Comparison of ENCODE assay signal across 11 mouse cellular contexts in the genomic region with DNA sequence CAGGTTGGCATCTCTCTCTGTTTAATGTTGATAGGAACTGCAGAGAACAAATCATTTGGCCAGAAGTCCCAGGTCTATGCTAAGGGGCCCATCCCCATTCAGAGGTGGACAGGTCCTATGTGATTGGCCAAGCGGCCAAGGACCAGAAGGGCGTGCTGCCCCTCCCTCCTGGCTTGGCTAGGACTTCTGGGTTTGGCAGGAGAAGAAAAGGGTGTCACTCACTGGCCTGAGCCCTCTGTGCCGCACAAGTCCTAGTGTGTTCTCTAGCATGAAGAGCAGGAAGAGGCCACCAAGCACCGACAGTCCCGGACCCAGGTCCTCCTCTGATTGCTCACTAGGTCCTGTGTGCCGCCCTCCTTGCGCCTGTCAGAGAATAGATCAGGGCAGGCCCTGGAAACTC. TPM values are rescaled to one million over a fixed set of nuclear protein-coding genes. Genes with fewer than 3 reads are reported as not detected.
DNase-seq lines count a peak whose midpoint lies in the region; ATAC-seq lines count a peak whose summit lies in the region.
"Had no signal": no experiment of that assay in that cellular context is flagged by ENCODE, and none has a peak within 500 bp of the region (broad histone marks: within the 10 kb centered on the region; RNA-seq: fewer than 3 reads in every experiment).

No protein-coding gene starts in this region.

- ATAC-seq in neural tube, embryonic 12.5 days (ENCODE audit: low FRiP score, low read depth) = no peak
- no peak for ATAC-seq in neural tube, embryonic 15.5 days (ENCODE audit: low FRiP score)

- DNase-seq in adrenal gland, adult (ENCODE audit: inconsistent age in 2 of 2, low spot score in 1 of 2) = peak; percentile 56 to 70
- no peak for DNase-seq in adrenal gland, postnatal 25 days
- no peak for DNase-seq in heart, embryonic 10.5 days (ENCODE audit: low spot score)
- no peak for DNase-seq in heart, postnatal 25 days (ENCODE audit: low spot score)
- DNase-seq in urinary bladder, adult 18-20 months (ENCODE audit: low spot score in 2 of 2) = no peak
- DNase-seq in ovary, postnatal 36 days (ENCODE audit: low spot score) = no peak
- DNase-seq: gastrocnemius, postnatal 25 days had no signal

- peaks cover 50% of the 10 kb centered on the region for H3K36me3 ChIP-seq in heart, embryonic 10.5 days
- H3K36me3 ChIP-seq in neural tube, embryonic 12.5 days = peaks cover 45% of the 10 kb centered on the region
- peaks cover 21% of the 10 kb centered on the region for H3K36me3 ChIP-seq in neural tube, embryonic 15.5 days

- WGBS in heart, embryonic 10.5 days = 66% methylated on average over 7 of the region's 7 CpGs
- WGBS in neural tube, embryonic 12.5 days = 67% methylated on average over 7 of the region's 7 CpGs
- WGBS in neural tube, embryonic 15.5 days = 61% methylated on average over 7 of the region's 7 CpGs

- 0 out of 2 replicates have a peak overlapping the region, but pooled peaks have one; percentile 36 for H3K27ac ChIP-seq in heart, embryonic 10.5 days
- H3K27ac ChIP-seq in neural tube, embryonic 12.5 days = 0 out of 2 replicates have a peak overlapping the region, but pooled peaks have one; percentile 12
- H3K27ac ChIP-seq in neural tube, embryonic 15.5 days (replicated peaks) = no peak overlapping the region
- H3K27ac ChIP-seq: lung, embryonic 15.5 days had no signal

- no peaks in the 10 kb centered on the region for H3K9me3 ChIP-seq in heart, embryonic 10.5 days
- no peaks in the 10 kb centered on the region for H3K9me3 ChIP-seq in neural tube, embryonic 12.5 days
- H3K9me3 ChIP-seq in neural tube, embryonic 15.5 days (replicated peaks) = no peaks in the 10 kb centered on the region
- H3K9me3 ChIP-seq: lung, embryonic 15.5 days had no signal

- no peak overlapping the region for H3K4me2 ChIP-seq in neural tube, embryonic 12.5 days (replicated peaks)
- H3K4me2 ChIP-seq in neural tube, embryonic 15.5 days = no peak overlapping the region
- H3K4me2 ChIP-seq: lung, embryonic 15.5 days had no signal

- 0 out of 2 replicates have a peak overlapping the region, but pooled peaks have one; percentile 21 for H3K9ac ChIP-seq in neural tube, embryonic 12.5 days
- no peak overlapping the region for H3K9ac ChIP-seq in neural tube, embryonic 15.5 days (replicated peaks)
- H3K9ac ChIP-seq: lung, embryonic 15.5 days had no signal

- peaks cover 40% of the 10 kb centered on the region for H3K4me1 ChIP-seq in heart, embryonic 10.5 days
- H3K4me1 ChIP-seq in neural tube, embryonic 12.5 days = no peaks in the 10 kb centered on the region; the same call in 1 of the 2 replicates
- no peaks in the 10 kb centered on the region for H3K4me1 ChIP-seq in neural tube, embryonic 15.5 days
- H3K4me1 ChIP-seq: lung, embryonic 15.5 days had no signal

- H3K4me3 ChIP-seq in heart, embryonic 10.5 days = no peak overlapping the region
- H3K4me3 ChIP-seq in neural tube, embryonic 12.5 days = no peak overlapping the region
- H3K4me3 ChIP-seq in neural tube, embryonic 15.5 days (replicated peaks) = no peak overlapping the region
- H3K4me3 ChIP-seq: lung, embryonic 15.5 days had no signal

- no peaks in the 10 kb centered on the region for H3K27me3 ChIP-seq in heart, embryonic 10.5 days (ENCODE audit: insufficient read depth, poor library complexity, severe bottlenecking)
- no peaks in the 10 kb centered on the region for H3K27me3 ChIP-seq in neural tube, embryonic 12.5 days (replicated peaks)
- H3K27me3 ChIP-seq in neural tube, embryonic 15.5 days (replicated peaks) = no peaks in the 10 kb centered on the region
- H3K27me3 ChIP-seq: lung, embryonic 15.5 days had no signal

- intact Hi-C loops in heart, postnatal 25 days (cut with DNase I) = no loop called here

RNA-seq across cellular contexts. Expression of a gene that starts 3.6 kb away (rescaled TPM):
- not detected in 2 replicates for total RNA-seq in adrenal gland, postnatal 25 days (2021)
- 0.07 and 2.4 TPM in 2 replicates for polyA plus RNA-seq in heart, embryonic 10.5 days (2016; fragmentation: Nextera tagmentation; extraction: Ambion mirVana)
- total RNA-seq in heart, postnatal 25 days (2021) = not detected
- not detected in 2 replicates for polyA plus RNA-seq in neural tube, embryonic 12.5 days (2016; fragmentation: Nextera tagmentation; extraction: Ambion mirVana)
- polyA plus RNA-seq in neural tube, embryonic 15.5 days (2015; fragmentation: Nextera tagmentation; extraction: Ambion mirVana) = 0.68 and 4.4 TPM in 2 replicates
- total RNA-seq: gastrocnemius, postnatal 25 days; MEL had no signal

RNA-seq across cellular contexts. Expression of a gene that starts 13.8 kb away (rescaled TPM):
- total RNA-seq in adrenal gland, postnatal 25 days (2021) = 74.6 and 75.0 TPM in 2 replicates
- polyA plus RNA-seq in heart, embryonic 10.5 days (2016; fragmentation: Nextera tagmentation; extraction: Ambion mirVana) = 76.5 and 87.9 TPM in 2 replicates
- total RNA-seq in heart, postnatal 25 days (2021) = 10 to 100 TPM; 44.4 to 46.8 TPM
- polyA plus RNA-seq in neural tube, embryonic 12.5 days (2016; fragmentation: Nextera tagmentation; extraction: Ambion mirVana) = 109 and 115 TPM in 2 replicates
- 128 and 133 TPM in 2 replicates for polyA plus RNA-seq in neural tube, embryonic 15.5 days (2015; fragmentation: Nextera tagmentation; extraction: Ambion mirVana)

RNA-seq across cellular contexts. Expression of a gene that starts 14.0 kb away (rescaled TPM):
- 35.9 and 44.4 TPM in 2 replicates for total RNA-seq in adrenal gland, postnatal 25 days (2021)
- polyA plus RNA-seq in heart, embryonic 10.5 days (2016; fragmentation: Nextera tagmentation; extraction: Ambion mirVana) = 31.0 and 34.3 TPM in 2 replicates
- total RNA-seq in heart, postnatal 25 days (2021) = 10 to 100 TPM; 16.0 to 16.5 TPM
- polyA plus RNA-seq in neural tube, embryonic 12.5 days (2016; fragmentation: Nextera tagmentation; extraction: Ambion mirVana) = 61.3 and 61.4 TPM in 2 replicates
- polyA plus RNA-seq in neural tube, embryonic 15.5 days (2015; fragmentation: Nextera tagmentation; extraction: Ambion mirVana) = 78.3 and 80.5 TPM in 2 replicates

RNA-seq across cellular contexts. Expression of a gene that starts 20.6 kb away (rescaled TPM):
- total RNA-seq in adrenal gland, postnatal 25 days (2021) = 72.3 and 75.1 TPM in 2 replicates
- polyA plus RNA-seq in heart, embryonic 10.5 days (2016; fragmentation: Nextera tagmentation; extraction: Ambion mirVana) = 10.9 and 12.7 TPM in 2 replicates
- total RNA-seq in heart, postnatal 25 days (2021) = 10 to 100 TPM; 43.7 to 51.0 TPM
- polyA plus RNA-seq in neural tube, embryonic 12.5 days (2016; fragmentation: Nextera tagmentation; extraction: Ambion mirVana) = 10.2 and 13.2 TPM in 2 replicates
- 11.2 and 13.1 TPM in 2 replicates for polyA plus RNA-seq in neural tube, embryonic 15.5 days (2015; fragmentation: Nextera tagmentation; extraction: Ambion mirVana)

RNA-seq across cellular contexts. Expression of a gene that starts 28.7 kb away (rescaled TPM):
- total RNA-seq in adrenal gland, postnatal 25 days (2021) = 74.4 and 80.2 TPM in 2 replicates
- polyA plus RNA-seq in heart, embryonic 10.5 days (2016; fragmentation: Nextera tagmentation; extraction: Ambion mirVana) = 9.7 and 10.7 TPM in 2 replicates
- 100 to 1,000 TPM; 272 to 314 TPM for total RNA-seq in heart, postnatal 25 days (2021)
- 33.3 and 35.2 TPM in 2 replicates for polyA plus RNA-seq in neural tube, embryonic 12.5 days (2016; fragmentation: Nextera tagmentation; extraction: Ambion mirVana)
- 34.6 and 40.8 TPM in 2 replicates for polyA plus RNA-seq in neural tube, embryonic 15.5 days (2015; fragmentation: Nextera tagmentation; extraction: Ambion mirVana)

Comparison
In these comparisons a context has a peak if more than half of its experiments do, and no peak if none do; other contexts are left out.
1. DNase-seq: peak in adrenal gland, adult (2 of 2); none in adrenal gland, postnatal 25 days (single experiment), heart, embryonic 10.5 days (single experiment), heart, postnatal 25 days (single experiment), urinary bladder, adult 18-20 months (0 of 2) and ovary, postnatal 36 days (single experiment).